Mouse (Mus musculus) kidney, adult 2 months (tissue): ENCODE measurements around the gene St6gal1. TPM values are rescaled to one million over a fixed set of nuclear protein-coding genes. Genes with fewer than 3 reads are reported as not detected.

Experiments used
- DNase-seq: peaks from one replicate; pipeline ENCODE4 v3.0.0; 2021
- H3K27ac ChIP-seq: fragments of 200-500 bp; 2 replicates; pipeline ENCODE4 v1.5.1; 2012; ENCODE audit warnings: low read depth, low read length, control low read depth, inconsistent platforms; ENCODE audit not compliant: insufficient read depth
- H3K27me3 ChIP-seq: fragments of 200-500 bp; replicated peaks from 2 replicates; pipeline ENCODE4 v1.6.1; 2012; ENCODE audit warnings: mild to moderate bottlenecking, moderate library complexity, low read length, inconsistent platforms; ENCODE audit not compliant: control insufficient read depth, insufficient read depth
- H3K36me3 ChIP-seq: fragments of 200-500 bp; 2 replicates; pipeline ENCODE4 v1.6.1; 2012; ENCODE audit warnings: mild to moderate bottlenecking, moderate library complexity, low read length, inconsistent platforms; ENCODE audit not compliant: control insufficient read depth, insufficient read depth
- H3K4me1 ChIP-seq: fragments of 200-500 bp; 2 replicates; pipeline ENCODE4 v1.6.1; 2011; ENCODE audit warnings: low read length; ENCODE audit not compliant: control insufficient read depth, insufficient read depth
- H3K4me3 ChIP-seq: fragments of 200-500 bp; 2 replicates; pipeline ENCODE4 v1.5.1; 2011; ENCODE audit warnings: mild to moderate bottlenecking, low read depth, low read length, control low read depth; ENCODE audit not compliant: insufficient read depth
- CTCF ChIP-seq: fragments of 200-500 bp; conservative IDR thresholded peaks from 2 replicates; pipeline ENCODE4 v1.5.1; 2011; ENCODE audit warnings: low read depth, mild to moderate bottlenecking, control low read depth, low read length, moderate library complexity, mixed read lengths; ENCODE audit not compliant: insufficient read depth, insufficient read length
- POLR2A ChIP-seq: fragments of 200-500 bp; IDR thresholded peaks from one replicate; pipeline ENCODE4 v1.6.1; 2011; ENCODE audit warnings: low read depth, low read length, control low read depth
- WGBS: fragments of 180-500 bp; shearing (Covaris S2); methylation state at CpG from one replicate; pipeline ENCODE4 v1.1.7; 2018; 5-methylcytosine and 5-hydroxymethylcytosine counted together
- polyA plus RNA-seq: library from polyadenylated mRNA; depleted of rRNA; stranded (reverse); fragments of >200 nt; gene quantifications from 2 replicates; pipeline ENCODE4 v1.2.3, GENCODE M21; 2012

St6gal1 gene
- polyA plus RNA-seq, 1 experiment, result 10.1 TPM

DNA sequence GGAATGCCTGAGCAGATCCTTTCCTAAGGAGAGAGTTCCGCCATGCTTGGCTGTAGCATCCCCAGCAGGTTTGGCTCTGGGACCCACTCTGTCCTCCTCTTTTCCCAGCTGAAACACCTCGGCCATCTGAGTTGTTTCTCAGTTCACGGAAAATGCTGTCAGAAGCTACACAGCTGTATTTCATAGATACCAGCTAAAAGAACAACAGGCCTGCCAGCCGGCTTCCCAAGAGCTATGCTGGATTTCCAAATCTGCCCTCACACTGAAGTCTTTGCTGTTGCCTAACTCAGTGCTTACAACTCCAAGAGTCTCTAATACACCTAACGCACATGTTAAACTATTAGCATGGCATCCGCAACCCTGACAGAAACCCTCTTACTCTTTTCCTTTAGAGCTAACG, 146.2 kb downstream of the St6gal1 start:
- no peaks in the 10 kb centered on the region for H3K4me1 ChIP-seq
- H3K27me3 ChIP-seq, result no peaks in the 10 kb centered on the region
- no peak for TF ChIP-seq CTCF
- no peak for TF ChIP-seq POLR2A
- H3K4me3 ChIP-seq, result no peak overlapping the region
- H3K27ac ChIP-seq, result no peak overlapping the region
- H3K36me3 ChIP-seq, result no peaks in the 10 kb centered on the region
- DNase-seq, result no peak
- WGBS, result 94% methylated on average over 7 of the region's 7 CpGs

DNA sequence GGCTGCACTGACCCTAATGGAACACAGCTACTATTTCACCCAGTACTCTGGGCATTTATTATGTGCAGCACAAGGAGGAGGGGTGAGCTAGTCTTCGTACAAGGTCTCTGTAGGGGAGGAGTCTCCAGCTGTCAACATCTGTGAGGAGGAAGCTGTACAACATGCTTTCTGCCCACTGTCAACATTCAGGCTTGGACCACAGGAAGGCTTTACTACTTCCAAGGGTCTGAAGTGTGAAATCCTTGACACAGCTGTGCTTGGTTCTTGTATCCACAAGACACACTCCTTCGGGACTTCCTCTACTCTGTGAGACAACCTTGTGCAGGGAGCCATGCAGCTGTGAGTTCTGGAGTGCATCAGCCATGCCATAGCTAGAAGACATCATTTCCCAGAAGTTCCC, 147.8 kb downstream of the St6gal1 start:
- Histone ChIP-seq H3K36me3 (no peaks in the 10 kb centered on the region), H3K4me1 (no peaks in the 10 kb centered on the region), H3K27ac (no peak overlapping the region), H3K4me3 (no peak overlapping the region), H3K27me3 (no peaks in the 10 kb centered on the region)
- no peak for DNase-seq
- TF ChIP-seq POLR2A (no peak), CTCF (no peak)
- WGBS, result 51% methylated on average over 2 of the region's 2 CpGs

- no peak for DNase-seq
- TF ChIP-seq POLR2A (no peak), CTCF (no peak)
- Histone ChIP-seq H3K36me3 (no peaks in the 10 kb centered on the region), H3K27ac (no peak overlapping the region), H3K4me3 (no peak overlapping the region), H3K4me1 (no peaks in the 10 kb centered on the region), H3K27me3 (no peaks in the 10 kb centered on the region)
- 94% methylated on average over 4 of the region's 4 CpGs for WGBS
Observed at GRCm38 (mm10) chr16:23374068-23374467, 149.5 kb downstream of the St6gal1 start.

- Histone ChIP-seq H3K27ac (no peak overlapping the region), H3K27me3 (no peaks in the 10 kb centered on the region), H3K4me1 (no peaks in the 10 kb centered on the region), H3K4me3 (no peak overlapping the region), H3K36me3 (no peaks in the 10 kb centered on the region)
- 58% methylated on average over 5 of the region's 5 CpGs for WGBS
- TF ChIP-seq CTCF (no peak), POLR2A (no peak)
- peak; percentile 4 for DNase-seq
Observed at GRCm38 (mm10) chr16:23374938-23375337, 150.4 kb downstream of the St6gal1 start.

- WGBS, result 45% methylated on average over 10 of the region's 10 CpGs
- Histone ChIP-seq H3K4me3 (no peak overlapping the region), H3K27me3 (no peaks in the 10 kb centered on the region), H3K4me1 (no peaks in the 10 kb centered on the region), H3K27ac (no peak overlapping the region), H3K36me3 (no peaks in the 10 kb centered on the region)
- DNase-seq, result peak; percentile 23
- TF ChIP-seq CTCF (no peak), POLR2A (no peak)
Observed at GRCm38 (mm10) chr16:23376189-23376588, 151.6 kb downstream of the St6gal1 start.

DNA sequence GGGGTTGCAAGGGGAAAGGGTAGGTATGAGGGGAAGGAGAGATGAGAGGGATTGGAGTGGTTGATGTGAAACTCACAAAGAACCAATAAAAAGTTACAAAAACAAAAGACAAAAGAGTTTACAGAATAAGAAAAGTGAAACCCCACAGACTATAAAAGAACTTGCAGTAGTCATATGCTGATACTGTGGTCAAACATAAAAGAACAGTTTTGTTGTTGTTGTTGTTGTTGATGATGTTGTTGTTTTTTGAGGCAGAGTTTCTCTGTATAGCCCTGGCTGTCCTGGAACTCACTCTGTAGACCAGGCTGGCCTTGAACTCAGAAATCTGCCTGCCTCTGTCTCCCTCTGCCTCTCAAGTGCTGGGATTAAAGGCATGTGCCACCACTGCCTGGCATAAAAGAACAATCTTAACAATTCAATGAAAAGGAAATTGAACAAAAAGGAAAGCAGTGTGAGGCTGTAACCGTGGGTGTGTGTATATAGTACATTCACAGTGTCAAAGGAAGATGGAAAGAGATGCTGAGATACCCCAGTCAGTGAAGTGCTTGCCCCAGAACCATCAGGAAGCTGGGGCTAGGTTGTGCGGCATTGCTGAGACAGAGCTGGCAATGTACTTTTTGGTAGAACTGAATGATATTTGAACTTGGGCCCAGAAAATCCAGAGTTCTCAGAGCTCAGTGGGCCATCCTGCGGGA, 155.1 kb downstream of the St6gal1 start:
- Histone ChIP-seq H3K27me3 (no peaks in the 10 kb centered on the region), H3K4me1 (no peaks in the 10 kb centered on the region), H3K27ac (no peak overlapping the region), H3K36me3 (no peaks in the 10 kb centered on the region), H3K4me3 (no peak overlapping the region)
- TF ChIP-seq POLR2A, result no peak
- no peak for DNase-seq
- 85% methylated on average over 3 of the region's 3 CpGs for WGBS

DNA sequence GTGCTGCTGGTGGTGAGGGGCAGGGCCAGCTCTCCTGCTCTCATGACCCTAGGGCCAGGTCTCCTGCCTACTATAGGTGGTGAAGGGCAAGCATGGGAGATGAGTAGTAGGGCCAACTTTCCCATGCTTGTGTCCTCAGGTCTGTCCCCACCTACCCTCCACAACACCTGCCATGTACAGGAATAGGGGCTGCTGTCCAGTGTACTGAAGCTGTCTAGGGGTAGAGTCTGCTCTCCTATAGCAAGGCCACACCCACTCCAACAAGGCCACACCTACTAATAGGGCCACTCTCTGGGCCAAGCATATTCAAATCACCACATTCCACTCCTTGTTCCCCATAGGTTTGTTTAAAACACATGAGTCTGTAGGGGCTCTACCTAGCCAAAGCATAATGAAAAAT, 159.8 kb downstream of the St6gal1 start:
- H3K4me3 ChIP-seq, result no peak overlapping the region
- H3K36me3 ChIP-seq, result no peaks in the 10 kb centered on the region
- no peaks in the 10 kb centered on the region for H3K4me1 ChIP-seq
- TF ChIP-seq CTCF (no peak), POLR2A (no peak)
- H3K27me3 ChIP-seq, result no peaks in the 10 kb centered on the region
- no peak overlapping the region for H3K27ac ChIP-seq
- no peak for DNase-seq
